25 mouse cellular contexts compared by ENCODE assay signal in genomic region chr9:43109125-43109524, GRCm38 (mm10). TPM values are rescaled to one million over a fixed set of nuclear protein-coding genes. Genes with fewer than 3 reads are reported as not detected.
"Had no signal": no experiment of that assay in that cellular context is flagged by ENCODE, and none has a peak within 500 bp of the region (broad histone marks: within the 10 kb centered on the region; RNA-seq: fewer than 3 reads in every experiment).

No protein-coding gene starts in this region.

- H3K9ac ChIP-seq: limb, embryonic 13.5 days; liver, embryonic 14.5 days; liver, postnatal 0 days; lung, embryonic 14.5 days; midbrain, embryonic 12.5 days; neural tube, embryonic 13.5 days; stomach, embryonic 15.5 days had no signal

- H3K36me3 ChIP-seq: stomach, embryonic 15.5 days had no signal

- H3K4me3 ChIP-seq: limb, embryonic 10.5 days; limb, embryonic 13.5 days; midbrain, embryonic 12.5 days; myocyte; neural tube, embryonic 13.5 days; stomach, embryonic 15.5 days had no signal

- H3K9me3 ChIP-seq: limb, embryonic 10.5 days; limb, embryonic 13.5 days; midbrain, embryonic 12.5 days; neural tube, embryonic 13.5 days; stomach, embryonic 15.5 days had no signal

- H3K4me1 ChIP-seq: stomach, embryonic 15.5 days had no signal

- H3K27ac ChIP-seq: limb, embryonic 10.5 days; limb, embryonic 13.5 days; liver, embryonic 14.5 days; macrophage; midbrain, embryonic 12.5 days; neural tube, embryonic 13.5 days; stomach, embryonic 15.5 days had no signal

- ATAC-seq: intestine, postnatal 0 days; liver, postnatal 0 days; lung, postnatal 0 days; midbrain, embryonic 16.5 days had no signal

- DNase-seq: kidney, adult 9 months; kidney, postnatal 14 days; kidney, postnatal 4 days; layer of hippocampus, postnatal 36 days; liver, postnatal 0 days; lung, embryonic 14.5 days; retina, postnatal 1 day; right cerebral cortex, postnatal 25 days; spleen, adult 18-20 months; thymus, postnatal 36 days had no signal

- H3K4me2 ChIP-seq: limb, embryonic 13.5 days; liver, embryonic 11.5 days; lung, embryonic 14.5 days; midbrain, embryonic 12.5 days; neural tube, embryonic 13.5 days; stomach, embryonic 15.5 days had no signal

- H3K27me3 ChIP-seq: limb, embryonic 13.5 days; midbrain, embryonic 12.5 days; neural tube, embryonic 13.5 days; stomach, embryonic 15.5 days had no signal

RNA-seq across cellular contexts. Expression of gene Tmem136, which starts 7.2 kb away (rescaled TPM):
- total RNA-seq: megakaryocyte, adult 5-6 weeks; monocyte, adult 5-6 weeks; neutrophil, adult 5-6 weeks had no signal
- polyA plus RNA-seq: macrophage had no signal
